Mouse (Mus musculus) ovary, postnatal 36 days (tissue): Measurements from ENCODE around the gene Npb.
"Not testable (repeated sequence)": the region's sequence is repeated elsewhere in the genome, so short reads cannot be mapped to it uniquely, and the experiment has no call there.

ENCODE experiments used
- DNase-seq: peaks from one replicate; pipeline ENCODE4 v3.0.0; 2022; ENCODE audit warnings: low spot score, mixed read lengths

The Npb gene

GRCm38 (mm10) chr11:120580190-120580589 is 28.1 kb upstream of the Npb start:
- no peak for DNase-seq

- peak; percentile 52 for DNase-seq
These were observed 27.4 kb upstream of the Npb start for GRCm38 (mm10) chr11:120580871-120581331.

GRCm38 (mm10) chr11:120581490-120582267 is 26.6 kb upstream of the Npb start, which contains the start of gene Arhgdia:
Gene Arhgdia (minus strand): TSS chr11:120581624.
- DNase-seq: peak; percentile 90

GRCm38 (mm10) chr11:120582268-120582981 is 25.9 kb upstream of the Npb start:
- DNase-seq: no peak

- DNase-seq: not testable (repeated sequence)
These were observed 25.3 kb upstream of the Npb start for GRCm38 (mm10) chr11:120582982-120583293.

GRCm38 (mm10) chr11:120583937-120584336 is 24.3 kb upstream of the Npb start:
- DNase-seq: no peak

GRCm38 (mm10) chr11:120588531-120588930 is 19.7 kb upstream of the Npb start:
- DNase-seq: no peak

GRCm38 (mm10) chr11:120597240-120598235 is 10.7 kb upstream of the Npb start:
- peak; percentile 46 for DNase-seq

- DNase-seq: peak; percentile 94
These were observed 9.8 kb upstream of the Npb start, which contains the start of the genes Alyref and Anapc11 for GRCm38 (mm10) chr11:120598283-120598989. Gene Alyref (minus strand): TSS chr11:120598365. Gene Anapc11 (plus strand): TSS chr11:120598421.

- no peak for DNase-seq
These were observed 9.2 kb upstream of the Npb start for GRCm38 (mm10) chr11:120598990-120599549.

- no peak for DNase-seq
These were observed 7.6 kb upstream of the Npb start for GRCm38 (mm10) chr11:120600716-120601115.

- DNase-seq: no peak
These were observed 4.7 kb upstream of the Npb start for GRCm38 (mm10) chr11:120603545-120603944.

- no peak for DNase-seq
These were observed 2.6 kb upstream of the Npb start for GRCm38 (mm10) chr11:120605667-120606066.

- DNase-seq: no peak
These were observed 1.5 kb upstream of the Npb start for GRCm38 (mm10) chr11:120606764-120607163.

GRCm38 (mm10) chr11:120609250-120609649 is 973 bp downstream of the Npb start:
- DNase-seq: no peak

GRCm38 (mm10) chr11:120610477-120611046 is 2.3 kb downstream of the Npb start:
- no peak for DNase-seq

GRCm38 (mm10) chr11:120612763-120613162 is 4.5 kb downstream of the Npb start:
- DNase-seq: peak; percentile 74

- no peak for DNase-seq
These were observed 5.2 kb downstream of the Npb start for GRCm38 (mm10) chr11:120613481-120613972.

- DNase-seq: no peak
These were observed 5.7 kb downstream of the Npb start for GRCm38 (mm10) chr11:120613976-120614375.

GRCm38 (mm10) chr11:120615167-120615566 is 6.9 kb downstream of the Npb start:
- DNase-seq: no peak
